Mouse (Mus musculus) limb, embryonic 12.5 days (tissue): Measurements from ENCODE around the gene Myom1. TPM values are rescaled to one million over a fixed set of nuclear protein-coding genes. Genes with fewer than 3 reads are reported as not detected.

Source experiments
- ATAC-seq: fragments of 200-750 bp; cut with Nextera tagmentation; 2 replicates; pipeline ENCODE4 v1.8.0; 2017; ENCODE audit warnings: low read depth, moderate TSS enrichment; ENCODE audit not compliant: insufficient number of reproducible peaks, insufficient read depth, low FRiP score, low TSS enrichment
- H3K27ac ChIP-seq: fragments of 300-500 bp; sonication (generic); 2 replicates; pipeline ENCODE4 v1.5.1; 2016; ENCODE audit warnings: mild to moderate bottlenecking, moderate library complexity
- H3K27me3 ChIP-seq: fragments of 300-500 bp; sonication (generic); 2 replicates; pipeline ENCODE4 v1.6.1; 2016; ENCODE audit warnings: mild to moderate bottlenecking, moderate library complexity
- H3K36me3 ChIP-seq: fragments of 300-500 bp; sonication (generic); 2 replicates; pipeline ENCODE4 v1.6.1; 2016; ENCODE audit warnings: mild to moderate bottlenecking, moderate library complexity
- H3K4me1 ChIP-seq: fragments of 300-500 bp; sonication (generic); replicated peaks from 2 replicates; pipeline ENCODE4 v1.6.1; 2016
- H3K4me2 ChIP-seq: fragments of 300-500 bp; sonication (generic); 2 replicates; pipeline ENCODE4 v1.6.1; 2016; ENCODE audit warnings: mild to moderate bottlenecking, moderate library complexity
- H3K4me3 ChIP-seq: fragments of 300-500 bp; sonication (generic); replicated peaks from 2 replicates; pipeline ENCODE4 v1.5.1; 2016; ENCODE audit warnings: mild to moderate bottlenecking
- H3K9ac ChIP-seq: fragments of 300-500 bp; sonication (generic); replicated peaks from 2 replicates; pipeline ENCODE4 v1.6.1; 2016; ENCODE audit warnings: mild to moderate bottlenecking, moderate library complexity
- H3K9me3 ChIP-seq: fragments of 300-500 bp; sonication (generic); 2 replicates; pipeline ENCODE4 v1.6.1; 2016; ENCODE audit warnings: mild to moderate bottlenecking, moderate library complexity
- WGBS: fragments of 180-500 bp; shearing (Covaris S2); methylation state at CpG from one replicate; pipeline ENCODE4 v1.1.7; 2016; 5-methylcytosine and 5-hydroxymethylcytosine counted together
- polyA plus RNA-seq: library from polyadenylated mRNA; unstranded; fragments of >200 nt; fragmentation: Nextera tagmentation; extraction: Ambion mirVana; gene quantifications from 2 replicates; pipeline ENCODE4 v1.2.1, GENCODE M21; 2016

Gene Myom1
- polyA plus RNA-seq, 1 experiment from 2014 or later = 7.6 TPM

- Histone ChIP-seq H3K4me1 (peaks cover 24% of the 10 kb centered on the region), H3K27me3 (no peaks in the 10 kb centered on the region), H3K27ac (no peak overlapping the region), H3K9ac (no peak overlapping the region), H3K4me2 (no peak overlapping the region), H3K36me3 (no peaks in the 10 kb centered on the region), H3K4me3 (no peak overlapping the region), H3K9me3 (no peaks in the 10 kb centered on the region)
- ATAC-seq = no peak
- WGBS = 46% methylated on average over 8 of the region's 8 CpGs
Observed at GRCm38 (mm10) chr17:71106250-71106649, 103.8 kb downstream of the Myom1 start.

- WGBS = 19% methylated on average over 6 of the region's 6 CpGs
- H3K4me1 ChIP-seq = peaks cover 20% of the 10 kb centered on the region
- no peak overlapping the region for H3K4me3 ChIP-seq
- no peaks in the 10 kb centered on the region for H3K9me3 ChIP-seq
- no peaks in the 10 kb centered on the region for H3K36me3 ChIP-seq
- ATAC-seq = no peak
- no peak overlapping the region for H3K9ac ChIP-seq
- H3K27me3 ChIP-seq = no peaks in the 10 kb centered on the region
- H3K27ac ChIP-seq = peak overlapping the region; percentile 76
- no peak overlapping the region; the same call in 1 of the 2 replicates for H3K4me2 ChIP-seq
Observed at GRCm38 (mm10) chr17:71110753-71111265, 108.4 kb downstream of the Myom1 start.

GRCm38 (mm10) chr17:71112689-71113088, 110.3 kb downstream of the Myom1 start:
- Histone ChIP-seq H3K4me3 (no peak overlapping the region), H3K27ac (no peak overlapping the region), H3K4me1 (peaks cover 26% of the 10 kb centered on the region), H3K9me3 (no peaks in the 10 kb centered on the region), H3K4me2 (no peak overlapping the region), H3K9ac (no peak overlapping the region), H3K36me3 (no peaks in the 10 kb centered on the region), H3K27me3 (no peaks in the 10 kb centered on the region)
- no peak for ATAC-seq
- 93% methylated on average over 3 of the region's 3 CpGs for WGBS

GRCm38 (mm10) chr17:71114282-71114681, 111.8 kb downstream of the Myom1 start:
- no peaks in the 10 kb centered on the region for H3K27me3 ChIP-seq
- no peak overlapping the region for H3K4me2 ChIP-seq
- no peaks in the 10 kb centered on the region for H3K9me3 ChIP-seq
- no peak overlapping the region for H3K9ac ChIP-seq
- peaks cover 27% of the 10 kb centered on the region for H3K4me1 ChIP-seq
- no peaks in the 10 kb centered on the region for H3K36me3 ChIP-seq
- ATAC-seq = no peak
- H3K4me3 ChIP-seq = no peak overlapping the region
- H3K27ac ChIP-seq = no peak overlapping the region
- 85% methylated on average over 4 of the region's 4 CpGs for WGBS

- H3K4me2 ChIP-seq = no peak overlapping the region
- WGBS = 87% methylated on average over 4 of the region's 4 CpGs
Observed at GRCm38 (mm10) chr17:71117956-71118355, 115.5 kb downstream of the Myom1 start.

GRCm38 (mm10) chr17:71118607-71119006, 116.2 kb downstream of the Myom1 start:
- WGBS = 83% methylated on average over 4 of the region's 4 CpGs
- no peak overlapping the region for H3K27ac ChIP-seq

More at GRCm38 (mm10) chr17:71117956-71118355, 115.5 kb downstream of the Myom1 start:
- Histone ChIP-seq H3K27ac (no peak overlapping the region), H3K36me3 (no peaks in the 10 kb centered on the region), H3K9me3 (no peaks in the 10 kb centered on the region), H3K4me3 (no peak overlapping the region), H3K27me3 (no peaks in the 10 kb centered on the region), H3K4me1 (peaks cover 31% of the 10 kb centered on the region), H3K9ac (no peak overlapping the region)
- ATAC-seq = no peak

GRCm38 (mm10) chr17:71120626-71121025, 118.2 kb downstream of the Myom1 start:
- Histone ChIP-seq H3K4me3 (no peak overlapping the region), H3K36me3 (no peaks in the 10 kb centered on the region), H3K4me1 (peaks cover 35% of the 10 kb centered on the region), H3K9ac (no peak overlapping the region), H3K27ac (peak overlapping the region; percentile 68), H3K27me3 (no peaks in the 10 kb centered on the region), H3K9me3 (no peaks in the 10 kb centered on the region), H3K4me2 (no peak overlapping the region)
- ATAC-seq = no peak
- WGBS = 32% methylated on average over 5 of the region's 6 CpGs

More at GRCm38 (mm10) chr17:71118607-71119006, 116.2 kb downstream of the Myom1 start:
- Histone ChIP-seq H3K36me3 (no peaks in the 10 kb centered on the region), H3K9me3 (no peaks in the 10 kb centered on the region), H3K4me3 (no peak overlapping the region), H3K4me1 (peaks cover 36% of the 10 kb centered on the region), H3K27me3 (no peaks in the 10 kb centered on the region), H3K9ac (no peak overlapping the region), H3K4me2 (no peak overlapping the region)
- ATAC-seq = no peak

GRCm38 (mm10) chr17:71124061-71124670, 121.7 kb downstream of the Myom1 start:
- Histone ChIP-seq H3K9ac (no peak overlapping the region), H3K36me3 (no peaks in the 10 kb centered on the region), H3K27me3 (no peaks in the 10 kb centered on the region), H3K9me3 (no peaks in the 10 kb centered on the region), H3K4me1 (peaks cover 40% of the 10 kb centered on the region), H3K27ac (no peak overlapping the region), H3K4me2 (no peak overlapping the region), H3K4me3 (no peak overlapping the region)
- ATAC-seq = no peak
- 88% methylated on average over 8 of the region's 8 CpGs for WGBS

GRCm38 (mm10) chr17:71124674-71125073, 122.2 kb downstream of the Myom1 start:
- H3K9me3 ChIP-seq = no peaks in the 10 kb centered on the region
- no peak for ATAC-seq
- H3K4me1 ChIP-seq = peaks cover 41% of the 10 kb centered on the region
- no peak overlapping the region for H3K9ac ChIP-seq
- 86% methylated on average over 1 of the region's 1 CpGs for WGBS
- H3K36me3 ChIP-seq = no peaks in the 10 kb centered on the region
- H3K4me2 ChIP-seq = no peak overlapping the region
- H3K27me3 ChIP-seq = no peaks in the 10 kb centered on the region
- no peak overlapping the region for H3K4me3 ChIP-seq
- H3K27ac ChIP-seq = no peak overlapping the region

- Histone ChIP-seq H3K36me3 (no peaks in the 10 kb centered on the region), H3K4me3 (no peak overlapping the region), H3K27ac (peak overlapping the region; percentile 41; the same call in 1 of the 2 replicates), H3K4me1 (peaks cover 48% of the 10 kb centered on the region), H3K4me2 (no peak overlapping the region), H3K9me3 (no peaks in the 10 kb centered on the region), H3K9ac (no peak overlapping the region), H3K27me3 (no peaks in the 10 kb centered on the region)
- 50% methylated on average over 12 of the region's 12 CpGs for WGBS
- no peak for ATAC-seq
Observed at GRCm38 (mm10) chr17:71125519-71125918, 123.1 kb downstream of the Myom1 start.

GRCm38 (mm10) chr17:71126001-71126400, 123.6 kb downstream of the Myom1 start:
- H3K4me3 ChIP-seq = no peak overlapping the region
- no peak overlapping the region; the same call in 1 of the 2 replicates for H3K27ac ChIP-seq
- 61% methylated on average over 12 of the region's 12 CpGs for WGBS
- no peaks in the 10 kb centered on the region for H3K9me3 ChIP-seq
- no peak overlapping the region for H3K4me2 ChIP-seq
- ATAC-seq = no peak
- peaks cover 45% of the 10 kb centered on the region for H3K4me1 ChIP-seq
- no peaks in the 10 kb centered on the region for H3K36me3 ChIP-seq
- no peak overlapping the region for H3K9ac ChIP-seq
- no peaks in the 10 kb centered on the region for H3K27me3 ChIP-seq
